In genomic region chr2:160911558-160912201, GRCm38 (mm10) we compare ENCODE assay signal across 8 mouse cellular contexts. TPM values are rescaled to one million over a fixed set of nuclear protein-coding genes. Genes with fewer than 3 reads are reported as not detected.
DNase-seq lines count a peak whose midpoint lies in the region; ATAC-seq lines count a peak whose summit lies in the region.

No protein-coding gene starts in this region.

- no peaks in the 10 kb centered on the region for H3K36me3 ChIP-seq in forebrain, embryonic 12.5 days (replicated peaks)
- peaks cover 2% of the 10 kb centered on the region; the same call in 1 of the 2 replicates for H3K36me3 ChIP-seq in intestine, embryonic 16.5 days (ENCODE audit: control insufficient read depth, insufficient read depth, low read length)
- no peaks in the 10 kb centered on the region for H3K36me3 ChIP-seq in neural tube, embryonic 14.5 days (ENCODE audit: control insufficient read depth, insufficient read depth, low read length)

- no peak overlapping the region for H3K27ac ChIP-seq in forebrain, embryonic 12.5 days
- H3K27ac ChIP-seq in intestine, embryonic 16.5 days (ENCODE audit: low read length) = 0 out of 2 replicates have a peak overlapping the region, but pooled peaks have one; percentile 36
- no peak overlapping the region for H3K27ac ChIP-seq in neural tube, embryonic 14.5 days (ENCODE audit: low read depth, low read length)

- peak; percentile 25 for DNase-seq in ovary, postnatal 36 days (ENCODE audit: low spot score)
- no peak for DNase-seq in ovary, postnatal 10 days (ENCODE audit: low spot score)
- no peak for DNase-seq in spleen, adult 12 weeks (ENCODE audit: low spot score)
- no peak for DNase-seq in adrenal gland, adult 18-20 months (ENCODE audit: low spot score in 2 of 2)
- no peak for DNase-seq in urinary bladder, adult 2 months (ENCODE audit: low spot score)

- H3K4me2 ChIP-seq in forebrain, embryonic 12.5 days = peak overlapping the region; percentile 93
- peak overlapping the region; percentile 93 for H3K4me2 ChIP-seq in intestine, embryonic 16.5 days (ENCODE audit: low read depth, low read length)
- H3K4me2 ChIP-seq in neural tube, embryonic 14.5 days (ENCODE audit: low read depth, low read length) = peak overlapping the region; percentile 79

- peaks cover 72% of the 10 kb centered on the region for H3K27me3 ChIP-seq in forebrain, embryonic 12.5 days
- H3K27me3 ChIP-seq in intestine, embryonic 16.5 days (replicated peaks; ENCODE audit: control insufficient read depth, insufficient read depth, low read length) = peaks cover 25% of the 10 kb centered on the region
- peaks cover 25% of the 10 kb centered on the region for H3K27me3 ChIP-seq in neural tube, embryonic 14.5 days (ENCODE audit: control insufficient read depth, insufficient read depth, low read length)

- H3K4me1 ChIP-seq in forebrain, embryonic 12.5 days = peaks cover 19% of the 10 kb centered on the region
- H3K4me1 ChIP-seq in intestine, embryonic 16.5 days (ENCODE audit: control insufficient read depth, insufficient read depth, low read length) = peaks cover 12% of the 10 kb centered on the region; the same call in 1 of the 2 replicates
- H3K4me1 ChIP-seq in neural tube, embryonic 14.5 days (ENCODE audit: control insufficient read depth, insufficient read depth, low read length) = peaks cover 5% of the 10 kb centered on the region; the same call in 1 of the 2 replicates

- ATAC-seq in forebrain, embryonic 12.5 days (ENCODE audit: low FRiP score) = peak; percentile 70
- peak; percentile 47 for ATAC-seq in intestine, embryonic 16.5 days
- peak; percentile 63 for ATAC-seq in neural tube, embryonic 14.5 days (ENCODE audit: low read depth)

- peak overlapping the region; percentile 61 for H3K9ac ChIP-seq in forebrain, embryonic 12.5 days
- peak overlapping the region; percentile 74 for H3K9ac ChIP-seq in intestine, embryonic 16.5 days (ENCODE audit: low read depth, low read length)
- H3K9ac ChIP-seq in neural tube, embryonic 14.5 days (replicated peaks; ENCODE audit: low read depth, low read length) = peak overlapping the region; percentile 48

- H3K4me3 ChIP-seq in forebrain, embryonic 12.5 days (replicated peaks) = peak overlapping the region; percentile 56
- H3K4me3 ChIP-seq in intestine, embryonic 16.5 days (ENCODE audit: low read length) = peak overlapping the region; percentile 61
- H3K4me3 ChIP-seq in neural tube, embryonic 14.5 days (ENCODE audit: low read depth, low read length) = peak overlapping the region; percentile 37

- H3K9me3 ChIP-seq in forebrain, embryonic 12.5 days = no peaks in the 10 kb centered on the region
- H3K9me3 ChIP-seq in intestine, embryonic 16.5 days (ENCODE audit: control insufficient read depth, low read length) = no peaks in the 10 kb centered on the region
- no peaks in the 10 kb centered on the region for H3K9me3 ChIP-seq in neural tube, embryonic 14.5 days (ENCODE audit: control insufficient read depth, low read length)

- 1% methylated on average over 63 of the region's 64 CpGs for WGBS in forebrain, embryonic 12.5 days
- WGBS in intestine, embryonic 16.5 days = 2% methylated on average over 62 of the region's 64 CpGs
- WGBS in neural tube, embryonic 14.5 days = 3% methylated on average over 58 of the region's 64 CpGs

RNA-seq across cellular contexts. Expression of gene Emilin3, which starts 0.4 kb away (rescaled TPM):
- polyA plus RNA-seq in forebrain, embryonic 12.5 days (2016; fragmentation: Nextera tagmentation; extraction: Ambion mirVana) = 2.9 and 3.2 TPM in 2 replicates
- polyA plus RNA-seq in intestine, embryonic 16.5 days (2015; fragmentation: Nextera tagmentation; extraction: Ambion mirVana) = 24.4 and 24.8 TPM in 2 replicates
- 0.11 and 0.45 TPM in 2 replicates for polyA plus RNA-seq in neural tube, embryonic 14.5 days (2014; fragmentation: Nextera tagmentation; extraction: Ambion mirVana)
- not detected for total RNA-seq in adrenal gland, adult 18-20 months (2021)
- 0.09 and 0.17 TPM in 2 replicates for polyA plus RNA-seq in urinary bladder, adult 2 months (2012; rRNA removed)

RNA-seq across cellular contexts. Expression of gene Lpin3, which starts 31.2 kb away (rescaled TPM):
- polyA plus RNA-seq in forebrain, embryonic 12.5 days (2016; fragmentation: Nextera tagmentation; extraction: Ambion mirVana) = 0.27 and 0.28 TPM in 2 replicates
- 11.9 and 14.0 TPM in 2 replicates for polyA plus RNA-seq in intestine, embryonic 16.5 days (2015; fragmentation: Nextera tagmentation; extraction: Ambion mirVana)
- polyA plus RNA-seq in neural tube, embryonic 14.5 days (2014; fragmentation: Nextera tagmentation; extraction: Ambion mirVana) = 0.21 and 0.43 TPM in 2 replicates
- 10 to 100 TPM; 12.9 to 46.6 TPM for total RNA-seq in adrenal gland, adult 18-20 months (2021)
- 21.1 and 28.2 TPM in 2 replicates for polyA plus RNA-seq in urinary bladder, adult 2 months (2012; rRNA removed)

RNA-seq across cellular contexts. Expression of gene Zhx3, which starts 38.9 kb away (rescaled TPM):
- polyA plus RNA-seq in forebrain, embryonic 12.5 days (2016; fragmentation: Nextera tagmentation; extraction: Ambion mirVana) = 16.0 and 16.5 TPM in 2 replicates
- polyA plus RNA-seq in intestine, embryonic 16.5 days (2015; fragmentation: Nextera tagmentation; extraction: Ambion mirVana) = 5.9 and 6.6 TPM in 2 replicates
- polyA plus RNA-seq in neural tube, embryonic 14.5 days (2014; fragmentation: Nextera tagmentation; extraction: Ambion mirVana) = 15.5 and 20.1 TPM in 2 replicates
- 10 to 100 TPM; 50.5 to 91.1 TPM for total RNA-seq in adrenal gland, adult 18-20 months (2021)
- polyA plus RNA-seq in urinary bladder, adult 2 months (2012; rRNA removed) = 5.7 and 10.5 TPM in 2 replicates
